Mouse (Mus musculus) lung, embryonic 16.5 days (tissue): ENCODE measurements at regions not wholly inside any gene's neighbourhood (a gene's known extent, or its start where the extent isn't known, plus 50 kb on each side); places are given as distances from the start of the nearest gene placed in this dataset.

Experiments
- ATAC-seq: fragments of 200-750 bp; cut with Nextera tagmentation; 2 replicates; pipeline ENCODE4 v1.8.0; 2017; ENCODE audit warnings: low read depth, mild to moderate bottlenecking, moderate library complexity
- H3K27ac ChIP-seq: fragments of 300-500 bp; sonication (generic); 2 replicates; pipeline ENCODE4 v1.5.1; 2014; ENCODE audit warnings: mild to moderate bottlenecking, control low read depth, low read length
- H3K27me3 ChIP-seq: fragments of 300-500 bp; sonication (generic); 2 replicates; pipeline ENCODE4 v1.6.1; 2014; ENCODE audit warnings: low read depth, low read length, mixed read lengths; ENCODE audit not compliant: control insufficient read depth, insufficient read depth
- H3K36me3 ChIP-seq: fragments of 300-500 bp; sonication (generic); 2 replicates; pipeline ENCODE4 v1.6.1; 2014; ENCODE audit warnings: low read length; ENCODE audit not compliant: control insufficient read depth, insufficient read depth
- H3K4me1 ChIP-seq: fragments of 300-500 bp; sonication (generic); replicated peaks from 2 replicates; pipeline ENCODE4 v1.6.1; 2014; ENCODE audit warnings: low read length, mixed read lengths; ENCODE audit not compliant: control insufficient read depth, insufficient read depth
- H3K4me2 ChIP-seq: fragments of 300-500 bp; sonication (generic); 2 replicates; pipeline ENCODE4 v1.6.1; 2014; ENCODE audit warnings: low read depth, low read length, control low read depth
- H3K4me3 ChIP-seq: fragments of 300-500 bp; sonication (generic); 2 replicates; pipeline ENCODE4 v1.5.1; 2014; ENCODE audit warnings: mild to moderate bottlenecking, low read length, control low read depth
- H3K9ac ChIP-seq: fragments of 300-500 bp; sonication (generic); 2 replicates; pipeline ENCODE4 v1.6.1; 2014; ENCODE audit warnings: low read length, control low read depth
- H3K9me3 ChIP-seq: fragments of 300-500 bp; sonication (generic); 2 replicates; pipeline ENCODE4 v1.6.1; 2016; ENCODE audit warnings: low read length; ENCODE audit not compliant: control insufficient read depth
- WGBS: fragments of 180-500 bp; shearing (Covaris S2); extraction: QIAGEN DNeasy Blood & Tissue Kit; methylation state at CpG from one replicate; pipeline ENCODE4 v1.1.7; 2014; 5-methylcytosine and 5-hydroxymethylcytosine counted together

GRCm38 (mm10) chr10:125467503-125467902 is 78.2 kb upstream of the Slc16a7 start:
- Histone ChIP-seq H3K9me3 (no peaks in the 10 kb centered on the region), H3K4me2 (no peak overlapping the region), H3K9ac (no peak overlapping the region), H3K27ac (no peak overlapping the region), H3K4me1 (no peaks in the 10 kb centered on the region), H3K4me3 (no peak overlapping the region), H3K27me3 (no peaks in the 10 kb centered on the region), H3K36me3 (no peaks in the 10 kb centered on the region)
- no peak for ATAC-seq
- WGBS: 63% methylated on average over 5 of the region's 5 CpGs

- Histone ChIP-seq H3K4me2 (no peak overlapping the region), H3K9me3 (no peaks in the 10 kb centered on the region), H3K9ac (no peak overlapping the region), H3K4me1 (0 out of 2 replicates have a peak, but pooled peaks cover 4% of the 10 kb centered on the region), H3K27me3 (no peaks in the 10 kb centered on the region), H3K36me3 (no peaks in the 10 kb centered on the region), H3K4me3 (no peak overlapping the region), H3K27ac (no peak overlapping the region)
- no peak for ATAC-seq
- WGBS: 53% methylated on average over 3 of the region's 3 CpGs
Measured at GRCm38 (mm10) chr10:125488350-125488749, 99.1 kb upstream of the Slc16a7 start.

GRCm38 (mm10) chr10:125490395-125490794 is 101.1 kb upstream of the Slc16a7 start:
- WGBS: 33% methylated on average over 4 of the region's 4 CpGs
- no peaks in the 10 kb centered on the region for H3K9me3 ChIP-seq
- H3K9ac ChIP-seq: no peak overlapping the region
- H3K36me3 ChIP-seq: no peaks in the 10 kb centered on the region
- H3K27ac ChIP-seq: no peak overlapping the region
- no peak overlapping the region for H3K4me3 ChIP-seq
- H3K27me3 ChIP-seq: no peaks in the 10 kb centered on the region
- ATAC-seq: no peak
- H3K4me1 ChIP-seq: 0 out of 2 replicates have a peak, but pooled peaks cover 4% of the 10 kb centered on the region
- no peak overlapping the region for H3K4me2 ChIP-seq

GRCm38 (mm10) chr10:125494489-125494888 is 105.2 kb upstream of the Slc16a7 start:
- no peak overlapping the region for H3K27ac ChIP-seq
- H3K4me2 ChIP-seq: no peak overlapping the region
- H3K9me3 ChIP-seq: no peaks in the 10 kb centered on the region
- no peak for ATAC-seq
- H3K9ac ChIP-seq: no peak overlapping the region
- 0 out of 2 replicates have a peak, but pooled peaks cover 4% of the 10 kb centered on the region for H3K4me1 ChIP-seq
- no peaks in the 10 kb centered on the region for H3K27me3 ChIP-seq
- H3K36me3 ChIP-seq: no peaks in the 10 kb centered on the region
- no peak overlapping the region for H3K4me3 ChIP-seq
- 41% methylated on average over 4 of the region's 4 CpGs for WGBS

- Histone ChIP-seq H3K4me2 (no peak overlapping the region), H3K4me1 (no peaks in the 10 kb centered on the region), H3K9me3 (no peaks in the 10 kb centered on the region), H3K9ac (no peak overlapping the region), H3K4me3 (no peak overlapping the region), H3K27ac (no peak overlapping the region), H3K27me3 (no peaks in the 10 kb centered on the region), H3K36me3 (no peaks in the 10 kb centered on the region)
- WGBS: 20% methylated on average over 1 of the region's 1 CpGs
- no peak for ATAC-seq
Measured at GRCm38 (mm10) chr10:125498347-125498746, 109.1 kb upstream of the Slc16a7 start.

- no peak for ATAC-seq
- Histone ChIP-seq H3K36me3 (no peaks in the 10 kb centered on the region), H3K4me3 (no peak overlapping the region), H3K9me3 (no peaks in the 10 kb centered on the region), H3K4me1 (no peaks in the 10 kb centered on the region), H3K4me2 (no peak overlapping the region), H3K9ac (no peak overlapping the region), H3K27ac (no peak overlapping the region), H3K27me3 (no peaks in the 10 kb centered on the region)
- WGBS: 64% methylated on average over 4 of the region's 4 CpGs
Measured at GRCm38 (mm10) chr10:125500338-125500737, 111.1 kb upstream of the Slc16a7 start.

GRCm38 (mm10) chr10:125515026-125515425 is 125.8 kb upstream of the Slc16a7 start:
- no peaks in the 10 kb centered on the region for H3K9me3 ChIP-seq
- 42% methylated on average over 5 of the region's 5 CpGs for WGBS
- H3K4me1 ChIP-seq: no peaks in the 10 kb centered on the region
- H3K9ac ChIP-seq: no peak overlapping the region
- H3K4me2 ChIP-seq: no peak overlapping the region
- ATAC-seq: no peak
- no peaks in the 10 kb centered on the region for H3K36me3 ChIP-seq
- no peak overlapping the region for H3K27ac ChIP-seq
- H3K27me3 ChIP-seq: no peaks in the 10 kb centered on the region
- no peak overlapping the region for H3K4me3 ChIP-seq

- Histone ChIP-seq H3K36me3 (no peaks in the 10 kb centered on the region), H3K27me3 (no peaks in the 10 kb centered on the region), H3K4me3 (no peak overlapping the region), H3K9ac (no peak overlapping the region), H3K4me1 (no peaks in the 10 kb centered on the region), H3K9me3 (no peaks in the 10 kb centered on the region), H3K4me2 (no peak overlapping the region), H3K27ac (no peak overlapping the region)
- WGBS: 84% methylated on average over 6 of the region's 6 CpGs
- ATAC-seq: no peak
Measured at GRCm38 (mm10) chr10:125530876-125531275, 141.6 kb upstream of the Slc16a7 start.

GRCm38 (mm10) chr10:125538316-125538715 is 149.1 kb upstream of the Slc16a7 start:
- WGBS: 44% methylated on average over 1 of the region's 1 CpGs
- Histone ChIP-seq H3K27me3 (no peaks in the 10 kb centered on the region), H3K4me2 (no peak overlapping the region), H3K36me3 (no peaks in the 10 kb centered on the region), H3K9me3 (no peaks in the 10 kb centered on the region), H3K9ac (no peak overlapping the region), H3K4me1 (no peaks in the 10 kb centered on the region), H3K4me3 (no peak overlapping the region), H3K27ac (no peak overlapping the region)
- ATAC-seq: peak; percentile 60
